Mouse (Mus musculus) CD4-positive, CD25-positive, alpha-beta regulatory T cell, adult 4 months (primary cell): ENCODE measurements around the gene Dyrk3. TPM values are rescaled to one million over a fixed set of nuclear protein-coding genes. Genes with fewer than 3 reads are reported as not detected.

Experiments used
- ATAC-seq: one replicate; pipeline ENCODE4 v1.8.0; 2017
- polyA plus RNA-seq, 2 experiments: library from polyadenylated mRNA; unstranded; fragments of 100-300 nt; shearing (Covaris generic); gene quantifications; one replicate each; pipeline ENCODE4 v1.2.1; 2017

The Dyrk3 gene
- polyA plus RNA-seq, 2 experiments from 2014 or later: 0.19 TPM; not detected in 1

GRCm38 (mm10) chr1:131110525-131111106 lies 27.5 kb downstream of the Dyrk3 start:
- peak; percentile 75 for ATAC-seq

GRCm38 (mm10) chr1:131107575-131108308 lies 30.4 kb downstream of the Dyrk3 start:
- no peak for ATAC-seq

GRCm38 (mm10) chr1:131103776-131104424 lies 34.2 kb downstream of the Dyrk3 start:
- no peak for ATAC-seq

GRCm38 (mm10) chr1:131100808-131101207 lies 37.3 kb downstream of the Dyrk3 start:
- ATAC-seq: no peak

GRCm38 (mm10) chr1:131097700-131098094 lies 40.4 kb downstream of the Dyrk3 start, which contains the start of gene Mapkapk2:
Gene Mapkapk2, minus strand, starts transcription at chr1:131097826.
- ATAC-seq: peak; percentile 82

GRCm38 (mm10) chr1:131096803-131097699 lies 41.1 kb downstream of the Dyrk3 start:
- peak; percentile 44 for ATAC-seq

- peak; percentile 65 for ATAC-seq
Observed at GRCm38 (mm10) chr1:131096132-131096695, 41.9 kb downstream of the Dyrk3 start.

GRCm38 (mm10) chr1:131095574-131095973 lies 42.6 kb downstream of the Dyrk3 start:
- no peak for ATAC-seq

- ATAC-seq: no peak
Observed at GRCm38 (mm10) chr1:131093889-131094288, 44.3 kb downstream of the Dyrk3 start.

- ATAC-seq: no peak
Observed at GRCm38 (mm10) chr1:131092846-131093245, 45.3 kb downstream of the Dyrk3 start.

- ATAC-seq: no peak
Observed at GRCm38 (mm10) chr1:131092173-131092572, 46.0 kb downstream of the Dyrk3 start.

GRCm38 (mm10) chr1:131091481-131091880 lies 46.7 kb downstream of the Dyrk3 start:
- no peak for ATAC-seq

- no peak for ATAC-seq
Observed at GRCm38 (mm10) chr1:131090877-131091276, 47.3 kb downstream of the Dyrk3 start.

- ATAC-seq: no peak
Observed at GRCm38 (mm10) chr1:131090261-131090660, 47.9 kb downstream of the Dyrk3 start.

GRCm38 (mm10) chr1:131089525-131090127 lies 48.5 kb downstream of the Dyrk3 start:
- ATAC-seq: peak; percentile 67

GRCm38 (mm10) chr1:131088547-131088946 lies 49.6 kb downstream of the Dyrk3 start:
- ATAC-seq: no peak

GRCm38 (mm10) chr1:131086907-131087306 lies 51.2 kb downstream of the Dyrk3 start:
- no peak for ATAC-seq

- ATAC-seq: no peak
Observed at GRCm38 (mm10) chr1:131085957-131086739, 52.0 kb downstream of the Dyrk3 start.

- ATAC-seq: no peak
Observed at GRCm38 (mm10) chr1:131085272-131085671, 52.9 kb downstream of the Dyrk3 start.

GRCm38 (mm10) chr1:131084289-131084688 lies 53.9 kb downstream of the Dyrk3 start:
- no peak for ATAC-seq

GRCm38 (mm10) chr1:131083609-131084008 lies 54.5 kb downstream of the Dyrk3 start:
- ATAC-seq: no peak
